Mouse (Mus musculus) c-Kit-positive CD71-positive TER-119-positive erythroid progenitor cells, embryonic 14.5 days (primary cell): ENCODE results near the gene Gm18596.
"Not testable (repeated sequence)": the region's sequence is repeated elsewhere in the genome, so short reads cannot be mapped to it uniquely, and the experiment has no call there.

ENCODE experiments used
- DNase-seq: peaks from one replicate; pipeline ENCODE4 v3.0.0-alpha.2; 2013; ENCODE audit warnings: low spot score

Gm18596 gene

DNA sequence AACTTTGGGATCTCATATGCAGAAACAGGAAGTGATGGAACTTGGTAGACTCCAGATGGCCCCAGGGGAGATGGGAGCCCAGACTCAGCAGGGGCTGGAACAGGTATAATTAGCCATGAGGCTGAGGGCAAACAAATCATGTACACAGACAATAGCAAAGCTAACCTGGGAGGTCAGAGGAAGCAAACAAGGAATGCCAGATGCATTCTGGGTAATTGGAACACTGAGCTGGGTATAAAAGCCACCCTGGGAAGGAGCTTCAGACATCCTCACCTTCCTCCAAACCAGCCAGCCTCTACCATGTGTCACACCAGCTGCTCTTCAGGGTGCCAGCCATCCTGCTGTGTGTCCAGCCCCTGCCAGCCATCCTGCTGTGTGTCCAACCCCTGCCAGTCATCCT lies 31.3 kb downstream of the Gm18596 start, which contains the start of gene Gm10024:
Gene Gm10024 (plus strand): TSS at position 301 of the 400 bp plus-strand sequence.
- not testable (repeated sequence) for DNase-seq

DNA sequence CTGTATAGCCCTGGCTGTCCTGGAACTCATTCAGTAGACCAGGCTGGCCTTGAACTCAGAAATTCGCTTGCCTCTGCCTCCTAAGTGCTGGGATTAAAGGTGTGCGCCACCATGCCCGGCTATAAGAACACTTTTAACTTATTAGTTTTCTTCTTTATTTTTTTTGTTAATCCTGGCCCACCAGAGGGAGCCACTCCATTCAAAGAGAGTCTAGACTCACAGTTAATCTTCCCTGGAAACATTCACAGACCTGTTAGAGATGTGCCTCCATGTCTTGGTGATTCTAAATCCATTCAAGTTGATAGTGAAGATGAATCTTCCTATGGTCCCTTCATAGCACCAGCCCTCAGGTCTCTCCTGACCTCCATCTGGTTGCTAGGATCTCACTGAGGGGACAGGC lies 32.6 kb downstream of the Gm18596 start:
- DNase-seq: no peak

DNA sequence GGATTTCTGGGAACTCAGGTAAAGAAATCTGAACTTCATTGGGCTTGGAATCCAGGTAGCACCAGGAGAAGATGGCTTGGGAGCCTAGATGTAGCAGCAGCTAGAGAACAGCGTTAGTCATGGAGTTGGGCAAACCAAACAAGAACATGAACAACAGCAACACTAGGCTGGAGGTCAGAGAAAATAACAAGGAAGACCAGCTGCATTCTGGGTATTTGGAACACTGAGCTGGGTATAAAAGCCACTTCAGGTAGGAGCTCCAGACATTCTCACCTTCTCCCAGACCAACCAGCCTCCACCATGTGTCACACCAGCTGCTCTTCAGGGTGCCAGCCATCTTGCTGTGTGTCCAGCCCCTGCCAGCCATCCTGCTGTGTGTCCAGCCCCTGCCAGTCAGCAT lies 36.1 kb downstream of the Gm18596 start, which contains the start of gene Gm10272:
Gene Gm10272 (plus strand): TSS at position 301 of the 400 bp plus-strand sequence.
- no peak for DNase-seq

DNA sequence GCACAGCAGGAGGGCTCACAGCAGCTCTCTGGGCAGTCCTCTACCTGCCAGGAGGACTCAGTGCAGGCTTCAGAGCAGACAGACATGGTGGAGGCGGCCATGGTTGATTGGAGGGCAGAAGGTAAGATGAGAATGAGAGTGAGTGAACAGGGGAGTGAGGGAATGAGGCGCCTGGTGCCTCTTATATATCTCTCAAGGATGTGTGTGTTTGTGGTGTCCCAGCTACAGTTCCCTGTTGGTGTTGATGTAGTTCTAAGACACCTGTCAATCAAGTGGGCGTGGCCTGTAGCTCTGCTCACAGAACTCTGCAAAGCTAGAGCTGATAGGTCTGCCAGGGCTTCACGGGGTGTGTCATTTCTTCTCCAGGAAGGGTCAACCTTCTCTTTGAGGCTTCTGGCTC lies 45.3 kb downstream of the Gm18596 start, which contains the start of gene Gm9508:
Gene Gm9508 (minus strand): TSS at position 101 of the 400 bp plus-strand sequence.
- DNase-seq: no peak
